Mouse (Mus musculus) limb, embryonic 14.5 days (tissue): Measurements from ENCODE around the gene Dnajb8. TPM values are rescaled to one million over a fixed set of nuclear protein-coding genes. Genes with fewer than 3 reads are reported as not detected.

Source experiments
- ATAC-seq: fragments of 200-750 bp; cut with Nextera tagmentation; 2 replicates; pipeline ENCODE4 v1.8.0; 2017; ENCODE audit warnings: low read depth, moderate number of reproducible peaks, moderate TSS enrichment; ENCODE audit not compliant: low FRiP score
- DNase-seq: peaks from one replicate; pipeline ENCODE4 v3.0.0-alpha.2; 2015; ENCODE audit warnings: low spot score
- H3K27ac ChIP-seq: fragments of 300-500 bp; sonication (generic); replicated peaks from 2 replicates; pipeline ENCODE4 v1.5.1; 2014; ENCODE audit warnings: low read depth, mild to moderate bottlenecking, low read length, moderate library complexity, mixed read lengths
- H3K27me3 ChIP-seq: fragments of 300-500 bp; sonication (generic); 2 replicates; pipeline ENCODE4 v1.6.1; 2014; ENCODE audit warnings: low read length, mixed read lengths; ENCODE audit not compliant: control insufficient read depth, insufficient read depth
- H3K36me3 ChIP-seq: fragments of 300-500 bp; sonication (generic); 2 replicates; pipeline ENCODE4 v1.6.1; 2014; ENCODE audit warnings: mild to moderate bottlenecking, low read length, moderate library complexity, mixed read lengths; ENCODE audit not compliant: control insufficient read depth, insufficient read depth
- H3K4me1 ChIP-seq: fragments of 300-500 bp; sonication (generic); 2 replicates; pipeline ENCODE4 v1.6.1; 2014; ENCODE audit warnings: antibody characterized with exemption, low read length, mixed read lengths; ENCODE audit not compliant: control insufficient read depth, insufficient read depth
- H3K4me2 ChIP-seq: fragments of 300-500 bp; sonication (generic); replicated peaks from 2 replicates; pipeline ENCODE4 v1.6.1; 2014; ENCODE audit warnings: low read depth, mild to moderate bottlenecking, low read length, moderate library complexity; ENCODE audit not compliant: severe bottlenecking
- H3K4me3 ChIP-seq: fragments of 300-500 bp; sonication (generic); replicated peaks from 2 replicates; pipeline ENCODE4 v1.5.1; 2014; ENCODE audit warnings: low read length
- H3K9ac ChIP-seq: fragments of 300-500 bp; sonication (generic); 2 replicates; pipeline ENCODE4 v1.6.1; 2014; ENCODE audit warnings: mild to moderate bottlenecking, low read depth, low read length, moderate library complexity; ENCODE audit not compliant: severe bottlenecking
- H3K9me3 ChIP-seq: fragments of 300-500 bp; sonication (generic); 2 replicates; pipeline ENCODE4 v1.6.1; 2016; ENCODE audit warnings: low read length; ENCODE audit not compliant: control insufficient read depth
- POLR2A ChIP-seq: fragments of 200-500 bp; IDR thresholded peaks from 2 replicates; pipeline ENCODE4 v1.8.0; 2012; ENCODE audit warnings: inconsistent platforms, mild to moderate bottlenecking, moderate library complexity, borderline replicate concordance; ENCODE audit not compliant: insufficient read depth, insufficient read length; ENCODE audit errors: extremely low read depth
- WGBS: fragments of 180-500 bp; shearing (Covaris S2); extraction: QIAGEN DNeasy Blood & Tissue Kit; methylation state at CpG from one replicate; pipeline ENCODE4 v1.1.7; 2014; 5-methylcytosine and 5-hydroxymethylcytosine counted together
- polyA plus RNA-seq, 2 experiments: library from polyadenylated mRNA; depleted of rRNA in 1 of 2; stranded (reverse) in 1 of 2; unstranded in 1 of 2; fragments of >200 nt; fragmentation: Nextera tagmentation in 1 of 2; extraction: Ambion mirVana in 1 of 2; gene quantifications; 2 replicates each; pipeline versions ENCODE4 v1.2.1 to v1.2.3; 2012 to 2014

Dnajb8 gene
- polyA plus RNA-seq (2012; rRNA removed) (not detected in 2 replicates), polyA plus RNA-seq (2014; fragmentation: Nextera tagmentation; extraction: Ambion mirVana) (not detected in 2 replicates)

DNA sequence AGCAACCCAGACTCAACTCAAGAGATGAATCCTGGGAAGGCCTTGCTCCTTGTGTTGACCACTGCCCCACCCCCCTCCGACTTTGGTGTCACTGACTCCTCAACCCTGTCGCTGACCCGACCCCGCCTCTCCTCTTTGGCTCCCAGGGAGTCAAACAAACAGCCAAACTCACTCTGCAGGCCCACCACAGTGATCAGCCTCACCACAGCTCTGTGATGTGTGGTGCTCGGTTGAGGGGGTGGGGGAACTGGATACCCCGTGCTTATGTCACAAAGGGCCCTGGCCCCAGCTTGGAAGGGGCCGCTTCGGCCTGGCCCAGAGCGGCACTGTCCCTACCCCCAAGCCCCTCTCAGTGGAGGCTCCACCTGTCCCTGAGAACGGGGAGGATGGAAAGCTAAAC, at the start of gene Dnajb8:
Gene Dnajb8 (plus strand): TSS at position 301 of the 400 bp plus-strand sequence.
- 0 out of 2 replicates have a peak, but pooled peaks cover 3% of the 10 kb centered on the region for H3K9me3 ChIP-seq
- H3K4me2 ChIP-seq, result no peak within 1 kb of the TSS
- no peak within 1 kb of the TSS for H3K4me3 ChIP-seq
- H3K9ac ChIP-seq, result no peak within 1 kb of the TSS
- no peak for TF ChIP-seq POLR2A
- no peak for DNase-seq
- ATAC-seq, result no peak
- H3K36me3 ChIP-seq, result no peaks in the 10 kb centered on the region
- H3K27me3 ChIP-seq, result no peaks in the 10 kb centered on the region
- no peaks in the 10 kb centered on the region for H3K4me1 ChIP-seq
- 46% methylated on average over 9 of the region's 10 CpGs for WGBS
- H3K27ac ChIP-seq, result no peak within 1 kb of the TSS

DNA sequence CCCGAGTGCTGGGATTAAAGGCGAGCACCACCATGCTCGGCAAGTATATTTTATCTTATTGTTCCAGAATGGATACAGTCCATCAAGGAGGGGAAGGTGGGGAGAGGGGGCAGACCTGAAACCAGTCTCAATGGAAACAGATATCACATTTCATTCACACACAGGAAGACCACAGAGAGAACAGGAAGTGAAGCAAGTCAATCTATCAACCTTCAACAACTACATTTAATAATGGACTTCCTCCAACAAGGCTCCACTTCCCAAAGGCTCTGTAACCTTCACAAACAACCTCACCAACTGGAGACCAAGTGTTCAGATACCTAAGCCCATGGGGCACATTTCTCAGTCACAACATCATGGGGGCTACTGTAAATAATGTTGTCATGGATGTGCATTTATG, 47.9 kb upstream of the Dnajb8 start:
- Histone ChIP-seq H3K9me3 (peaks cover 8% of the 10 kb centered on the region), H3K36me3 (no peaks in the 10 kb centered on the region), H3K27me3 (no peaks in the 10 kb centered on the region), H3K4me2 (no peak overlapping the region), H3K4me3 (no peak overlapping the region), H3K9ac (no peak overlapping the region), H3K4me1 (no peaks in the 10 kb centered on the region), H3K27ac (no peak overlapping the region)
- TF ChIP-seq POLR2A, result no peak
- WGBS, result 93% methylated on average over 3 of the region's 3 CpGs
- ATAC-seq, result no peak
- DNase-seq, result no peak

DNA sequence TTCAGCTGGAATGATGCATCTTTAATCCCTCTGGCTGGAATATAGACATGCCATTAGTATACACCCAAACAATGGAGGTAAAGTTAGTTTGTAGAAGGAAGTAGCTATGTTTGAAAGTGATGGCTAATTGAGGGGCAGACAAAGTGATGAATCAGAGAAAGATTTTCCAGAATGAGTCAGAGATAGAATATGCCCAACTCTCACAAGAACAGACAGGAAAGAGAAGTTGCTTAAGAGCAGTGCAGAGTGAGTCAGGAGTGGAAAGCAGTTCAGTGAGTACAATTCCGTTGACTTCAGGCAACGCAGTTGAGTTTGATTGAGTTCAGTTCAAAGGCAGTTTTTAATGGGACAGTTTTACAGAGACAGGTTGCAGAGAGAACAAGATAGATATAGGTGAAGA, 47.4 kb upstream of the Dnajb8 start:
- WGBS, result 90% methylated on average over 2 of the region's 2 CpGs
- ATAC-seq, result no peak
- no peak for DNase-seq
- H3K4me1 ChIP-seq, result no peaks in the 10 kb centered on the region
- no peak overlapping the region for H3K4me3 ChIP-seq
- no peak for TF ChIP-seq POLR2A
- H3K36me3 ChIP-seq, result no peaks in the 10 kb centered on the region
- H3K27me3 ChIP-seq, result no peaks in the 10 kb centered on the region
- H3K27ac ChIP-seq, result no peak overlapping the region
- peaks cover 8% of the 10 kb centered on the region for H3K9me3 ChIP-seq
- H3K4me2 ChIP-seq, result no peak overlapping the region
- H3K9ac ChIP-seq, result no peak overlapping the region

DNA sequence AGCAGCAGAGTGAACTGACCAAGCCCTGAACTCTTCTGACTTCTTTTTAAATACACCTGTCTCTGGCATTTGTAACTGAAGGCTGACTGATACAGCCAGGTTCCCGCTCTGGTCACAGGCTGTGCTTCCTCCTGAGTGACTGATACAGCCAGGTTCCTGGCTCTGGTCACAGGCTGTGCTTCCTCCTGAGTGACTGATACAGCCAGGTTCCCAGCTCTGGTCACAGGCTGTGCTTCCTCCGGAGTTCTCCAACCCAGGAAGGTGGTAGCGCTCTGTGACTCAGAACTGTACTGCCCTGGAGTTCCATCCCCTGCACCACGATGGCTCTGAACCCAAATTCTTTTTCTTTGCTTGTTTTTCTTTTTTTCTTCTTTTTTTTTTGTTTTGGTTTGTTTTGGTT, 37.4 kb upstream of the Dnajb8 start:
- ATAC-seq (no peak), DNase-seq (no peak)
- Histone ChIP-seq H3K4me1 (no peaks in the 10 kb centered on the region), H3K4me3 (no peak overlapping the region), H3K27ac (no peak overlapping the region), H3K36me3 (no peaks in the 10 kb centered on the region), H3K9me3 (no peaks in the 10 kb centered on the region), H3K27me3 (peaks cover 16% of the 10 kb centered on the region), H3K9ac (no peak overlapping the region), H3K4me2 (no peak overlapping the region)
- 73% methylated on average over 4 of the region's 4 CpGs for WGBS
- no peak for TF ChIP-seq POLR2A

DNA sequence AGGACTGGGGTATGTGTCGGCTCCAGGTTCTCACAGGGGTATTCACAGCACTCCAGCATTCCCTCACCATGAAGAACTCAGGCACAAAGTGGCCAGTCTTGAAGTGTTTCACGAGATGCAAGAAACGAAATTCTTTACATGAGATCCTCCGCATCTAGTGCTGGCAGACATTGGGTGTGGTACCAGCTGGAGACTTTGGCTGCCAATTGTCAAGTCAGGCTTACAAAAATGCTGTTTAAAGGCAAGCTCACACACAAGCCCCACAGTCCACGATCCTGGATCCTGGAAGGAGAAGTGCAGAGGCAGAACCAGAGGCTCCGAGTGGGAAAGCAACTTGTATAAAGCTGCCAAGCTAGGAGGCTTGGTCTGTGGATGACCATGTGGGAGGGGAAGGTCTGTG, 33.9 kb upstream of the Dnajb8 start:
- no peak overlapping the region for H3K4me3 ChIP-seq
- DNase-seq (no peak), ATAC-seq (no peak)
- no peak for TF ChIP-seq POLR2A
- no peaks in the 10 kb centered on the region for H3K36me3 ChIP-seq
- H3K27me3 ChIP-seq, result peaks cover 51% of the 10 kb centered on the region
- H3K4me1 ChIP-seq, result no peaks in the 10 kb centered on the region
- H3K27ac ChIP-seq, result no peak overlapping the region
- no peak overlapping the region for H3K4me2 ChIP-seq
- H3K9ac ChIP-seq, result no peak overlapping the region
- 67% methylated on average over 6 of the region's 6 CpGs for WGBS
- no peaks in the 10 kb centered on the region for H3K9me3 ChIP-seq
